Mouse (Mus musculus) embryonic facial prominence, embryonic 12.5 days (tissue): ENCODE data around the gene Donson. TPM values are rescaled to one million over a fixed set of nuclear protein-coding genes. Genes with fewer than 3 reads are reported as not detected.

Experiments used
- ATAC-seq: fragments of 200-750 bp; cut with Nextera tagmentation; 2 replicates; pipeline ENCODE4 v1.8.0; 2017; ENCODE audit not compliant: insufficient number of reproducible peaks, insufficient read depth, low FRiP score, low TSS enrichment
- H3K27ac ChIP-seq: fragments of 300-500 bp; sonication (generic); 2 replicates; pipeline ENCODE4 v1.5.1; 2016; ENCODE audit warnings: mild to moderate bottlenecking
- H3K27me3 ChIP-seq: fragments of 300-500 bp; sonication (generic); 2 replicates; pipeline ENCODE4 v1.6.1; 2016; ENCODE audit warnings: mild to moderate bottlenecking, moderate library complexity
- H3K36me3 ChIP-seq: fragments of 300-500 bp; sonication (generic); 2 replicates; pipeline ENCODE4 v1.6.1; 2016; ENCODE audit warnings: mild to moderate bottlenecking
- H3K4me1 ChIP-seq: fragments of 300-500 bp; sonication (generic); 2 replicates; pipeline ENCODE4 v1.6.1; 2016
- H3K4me2 ChIP-seq: fragments of 300-500 bp; sonication (generic); replicated peaks from 2 replicates; pipeline ENCODE4 v1.6.1; 2016; ENCODE audit warnings: mild to moderate bottlenecking, moderate library complexity
- H3K4me3 ChIP-seq: fragments of 300-500 bp; sonication (generic); 2 replicates; pipeline ENCODE4 v1.5.1; 2016; ENCODE audit warnings: mild to moderate bottlenecking
- H3K9ac ChIP-seq: fragments of 300-500 bp; sonication (generic); 2 replicates; pipeline ENCODE4 v1.6.1; 2016; ENCODE audit warnings: mild to moderate bottlenecking, moderate library complexity
- H3K9me3 ChIP-seq: fragments of 300-500 bp; sonication (generic); 2 replicates; pipeline ENCODE4 v1.6.1; 2016; ENCODE audit warnings: mild to moderate bottlenecking, moderate library complexity
- WGBS: fragments of 180-500 bp; shearing (Covaris S2); methylation state at CpG from one replicate; pipeline ENCODE4 v1.1.7; 2016; 5-methylcytosine and 5-hydroxymethylcytosine counted together
- polyA plus RNA-seq: library from polyadenylated mRNA; unstranded; fragments of >200 nt; fragmentation: Nextera tagmentation; extraction: Ambion mirVana; gene quantifications from 2 replicates; pipeline ENCODE4 v1.2.1, GENCODE M21; 2016

Donson gene
- polyA plus RNA-seq, 1 experiment from 2014 or later, result 32.8 TPM

DNA sequence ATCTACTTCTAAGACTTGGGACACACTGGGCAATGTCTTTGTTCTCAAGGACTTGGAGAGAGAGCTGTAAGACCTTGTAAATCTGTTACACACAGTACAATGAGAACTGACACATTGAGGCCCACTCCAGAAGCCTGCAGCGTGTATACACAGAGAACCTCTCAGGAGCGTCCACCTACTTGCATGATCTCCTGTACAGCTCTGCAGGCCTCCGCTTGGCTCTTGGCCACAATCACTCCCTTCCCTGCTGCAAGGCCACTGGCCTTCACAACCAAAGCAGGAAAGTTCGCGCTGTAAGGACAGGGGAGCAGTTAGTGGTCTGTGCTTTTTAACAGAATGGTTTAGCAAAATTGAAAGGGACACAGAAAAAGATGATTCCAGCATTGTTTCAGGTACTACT is 49.4 kb downstream of the Donson start:
- no peaks in the 10 kb centered on the region for H3K9me3 ChIP-seq
- no peak overlapping the region for H3K9ac ChIP-seq
- H3K36me3 ChIP-seq, result peaks cover 79% of the 10 kb centered on the region
- no peak overlapping the region for H3K4me2 ChIP-seq
- WGBS, result 94% methylated on average over 5 of the region's 5 CpGs
- H3K4me3 ChIP-seq, result no peak overlapping the region
- H3K27me3 ChIP-seq, result no peaks in the 10 kb centered on the region
- no peak overlapping the region for H3K27ac ChIP-seq
- no peaks in the 10 kb centered on the region for H3K4me1 ChIP-seq
- no peak for ATAC-seq

DNA sequence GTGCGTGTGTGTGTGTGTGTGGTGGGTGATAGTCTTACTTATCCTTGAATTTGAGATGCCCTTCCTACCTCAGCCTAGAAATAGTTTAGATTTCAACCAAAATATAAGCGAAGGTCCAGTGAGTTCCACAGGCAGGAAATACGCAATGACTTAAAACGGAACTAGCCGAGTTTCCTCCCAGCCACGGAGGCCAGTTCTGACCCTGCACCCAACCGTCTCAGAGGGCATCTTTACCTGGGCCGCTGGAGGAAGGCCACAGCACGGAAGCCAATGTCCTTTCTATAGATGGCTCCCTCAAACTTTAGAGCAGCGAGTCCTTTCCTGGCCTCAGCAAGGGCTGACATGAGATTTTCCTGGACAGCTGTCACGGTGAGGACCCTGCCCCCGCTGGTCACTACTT is 54.9 kb downstream of the Donson start:
- H3K4me1 ChIP-seq, result no peaks in the 10 kb centered on the region

GRCm38 (mm10) chr16:91632940-91633339 is 55.6 kb downstream of the Donson start:
- WGBS, result 87% methylated on average over 7 of the region's 7 CpGs
- no peak overlapping the region for H3K27ac ChIP-seq
- no peaks in the 10 kb centered on the region for H3K4me1 ChIP-seq
- H3K4me3 ChIP-seq, result no peak overlapping the region
- no peaks in the 10 kb centered on the region for H3K27me3 ChIP-seq
- ATAC-seq, result no peak
- H3K4me2 ChIP-seq, result no peak overlapping the region
- no peak overlapping the region for H3K9ac ChIP-seq
- no peaks in the 10 kb centered on the region for H3K9me3 ChIP-seq
- peaks cover 86% of the 10 kb centered on the region for H3K36me3 ChIP-seq

More for the DNA sequence above, 54.9 kb downstream of the Donson start:
- Histone ChIP-seq H3K9ac (no peak overlapping the region), H3K4me3 (no peak overlapping the region), H3K9me3 (no peaks in the 10 kb centered on the region), H3K27me3 (no peaks in the 10 kb centered on the region), H3K36me3 (peaks cover 85% of the 10 kb centered on the region), H3K27ac (no peak overlapping the region), H3K4me2 (no peak overlapping the region)
- no peak for ATAC-seq
- WGBS, result 93% methylated on average over 12 of the region's 12 CpGs

DNA sequence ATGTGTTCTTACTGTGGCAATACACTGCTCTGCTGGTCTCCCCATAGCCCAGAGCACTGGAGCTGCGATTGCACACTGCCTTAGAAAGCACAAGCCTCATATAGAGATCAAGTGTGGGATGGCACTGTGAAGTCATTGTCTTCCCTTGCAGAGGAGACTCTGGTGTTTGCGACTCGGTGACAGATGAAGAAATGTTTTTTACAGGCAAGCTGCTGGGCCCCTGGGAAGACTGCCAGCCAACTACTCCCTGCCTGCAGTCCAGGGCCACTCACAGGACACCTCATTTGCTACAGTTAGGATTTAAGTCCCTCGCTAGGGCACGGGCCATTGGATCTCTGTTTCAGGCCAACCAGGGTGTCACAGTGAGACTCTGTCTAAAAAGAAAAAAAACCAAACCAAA is 56.1 kb downstream of the Donson start:
- WGBS, result 93% methylated on average over 5 of the region's 5 CpGs
- no peak for ATAC-seq
- Histone ChIP-seq H3K9ac (no peak overlapping the region), H3K4me1 (no peaks in the 10 kb centered on the region), H3K27me3 (no peaks in the 10 kb centered on the region), H3K9me3 (no peaks in the 10 kb centered on the region), H3K4me3 (no peak overlapping the region), H3K4me2 (no peak overlapping the region), H3K36me3 (peaks cover 86% of the 10 kb centered on the region), H3K27ac (no peak overlapping the region)

DNA sequence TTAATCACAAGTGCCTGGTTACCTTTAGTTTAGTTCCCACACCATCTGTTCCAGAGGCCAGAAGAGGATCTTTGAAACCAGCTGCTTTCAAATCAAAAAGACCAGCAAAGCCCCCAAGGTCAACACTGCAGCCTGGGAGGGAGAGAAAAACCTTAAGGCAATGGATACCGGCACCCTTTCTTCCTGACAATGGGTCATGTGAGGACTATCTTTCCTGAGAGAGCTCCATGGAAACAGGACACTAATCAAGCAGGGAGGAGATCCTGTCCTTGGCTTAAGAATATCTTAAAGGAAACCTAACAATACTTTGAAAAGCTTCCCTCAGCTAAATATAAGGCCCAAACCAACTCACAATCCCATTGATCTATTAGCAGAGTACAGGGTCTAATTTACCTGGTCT is 58.0 kb downstream of the Donson start:
- no peak for ATAC-seq
- Histone ChIP-seq H3K4me3 (no peak overlapping the region), H3K9me3 (no peaks in the 10 kb centered on the region), H3K4me1 (no peaks in the 10 kb centered on the region), H3K27ac (no peak overlapping the region), H3K27me3 (no peaks in the 10 kb centered on the region), H3K9ac (no peak overlapping the region), H3K4me2 (no peak overlapping the region), H3K36me3 (peaks cover 82% of the 10 kb centered on the region)
- 72% methylated on average over 1 of the region's 1 CpGs for WGBS

DNA sequence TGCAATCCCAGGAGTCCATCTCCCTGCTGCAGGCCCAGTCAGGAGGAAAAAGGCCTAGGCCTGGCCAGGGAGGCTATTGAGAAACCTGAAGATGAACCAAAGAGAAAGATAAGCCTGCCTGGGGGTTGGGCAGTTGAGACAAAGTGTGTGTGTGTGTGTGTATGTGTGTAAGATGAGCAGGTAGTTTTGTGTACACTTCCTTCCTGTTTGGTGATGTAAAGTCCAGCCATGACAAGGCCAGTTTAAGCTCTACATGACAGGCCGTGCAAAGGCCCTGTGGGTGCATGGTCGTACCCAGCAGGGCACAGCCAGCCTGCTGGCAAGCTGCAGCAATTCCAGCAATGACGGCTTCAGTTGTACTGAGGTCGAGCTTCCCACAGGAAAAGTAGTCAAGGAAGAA is 58.8 kb downstream of the Donson start:
- Histone ChIP-seq H3K9ac (no peak overlapping the region), H3K36me3 (peaks cover 83% of the 10 kb centered on the region)
- ATAC-seq, result no peak

GRCm38 (mm10) chr16:91628673-91629072 is 59.9 kb downstream of the Donson start:
- Histone ChIP-seq H3K27me3 (no peaks in the 10 kb centered on the region), H3K4me3 (no peak overlapping the region), H3K9ac (no peak overlapping the region), H3K4me2 (no peak overlapping the region), H3K9me3 (no peaks in the 10 kb centered on the region), H3K36me3 (peaks cover 88% of the 10 kb centered on the region), H3K4me1 (no peaks in the 10 kb centered on the region), H3K27ac (no peak overlapping the region)
- 91% methylated on average over 3 of the region's 3 CpGs for WGBS
- ATAC-seq, result no peak

More for the DNA sequence above, 58.8 kb downstream of the Donson start:
- no peaks in the 10 kb centered on the region for H3K9me3 ChIP-seq
- H3K27me3 ChIP-seq, result no peaks in the 10 kb centered on the region
- no peak overlapping the region for H3K4me3 ChIP-seq
- H3K4me1 ChIP-seq, result no peaks in the 10 kb centered on the region
- no peak overlapping the region for H3K4me2 ChIP-seq
- H3K27ac ChIP-seq, result no peak overlapping the region
- WGBS, result 95% methylated on average over 4 of the region's 4 CpGs

- Histone ChIP-seq H3K9ac (no peak overlapping the region), H3K4me2 (no peak overlapping the region), H3K27me3 (no peaks in the 10 kb centered on the region), H3K9me3 (no peaks in the 10 kb centered on the region), H3K27ac (no peak overlapping the region), H3K4me3 (no peak overlapping the region), H3K36me3 (peaks cover 89% of the 10 kb centered on the region), H3K4me1 (no peaks in the 10 kb centered on the region)
- ATAC-seq, result no peak
- WGBS, result 87% methylated on average over 7 of the region's 7 CpGs
Measured at GRCm38 (mm10) chr16:91627831-91628230, 60.7 kb downstream of the Donson start.

Other genes starting within 250 kb of the Donson start
- 69.3 and 71.6 TPM in 2 replicates for gene Ifnar1, start 203.5 kb downstream of the Donson start, polyA plus RNA-seq
- 47.5 and 48.9 TPM in 2 replicates for gene Ifngr2, start 141.7 kb downstream of the Donson start, polyA plus RNA-seq
- gene Tmem50b, start 91.0 kb downstream of the Donson start, polyA plus RNA-seq, result 31.2 and 31.4 TPM in 2 replicates
- 4.8 and 5.4 TPM in 2 replicates for gene Dnajc28, start 69.7 kb downstream of the Donson start, polyA plus RNA-seq
- gene Gart, start 41.8 kb downstream of the Donson start, polyA plus RNA-seq, result 121 and 133 TPM in 2 replicates
- gene Son, start 41.3 kb downstream of the Donson start, polyA plus RNA-seq, result 156 and 160 TPM in 2 replicates
- 69.1 and 70.1 TPM in 2 replicates for gene Cryzl1, start 40.2 kb upstream of the Donson start, polyA plus RNA-seq
- 39.6 and 43.2 TPM in 2 replicates for gene Itsn1, start 40.5 kb upstream of the Donson start, polyA plus RNA-seq